Mouse (Mus musculus) lung, postnatal 10 days (tissue): ENCODE measurements around the gene Hoxa13.

Experiments
- DNase-seq: peaks from one replicate; pipeline ENCODE4 v3.0.0; 2021

The Hoxa13 gene

GRCm38 (mm10) chr6:52220865-52221310 is 39.8 kb downstream of the Hoxa13 start:
- DNase-seq, result no peak

DNA sequence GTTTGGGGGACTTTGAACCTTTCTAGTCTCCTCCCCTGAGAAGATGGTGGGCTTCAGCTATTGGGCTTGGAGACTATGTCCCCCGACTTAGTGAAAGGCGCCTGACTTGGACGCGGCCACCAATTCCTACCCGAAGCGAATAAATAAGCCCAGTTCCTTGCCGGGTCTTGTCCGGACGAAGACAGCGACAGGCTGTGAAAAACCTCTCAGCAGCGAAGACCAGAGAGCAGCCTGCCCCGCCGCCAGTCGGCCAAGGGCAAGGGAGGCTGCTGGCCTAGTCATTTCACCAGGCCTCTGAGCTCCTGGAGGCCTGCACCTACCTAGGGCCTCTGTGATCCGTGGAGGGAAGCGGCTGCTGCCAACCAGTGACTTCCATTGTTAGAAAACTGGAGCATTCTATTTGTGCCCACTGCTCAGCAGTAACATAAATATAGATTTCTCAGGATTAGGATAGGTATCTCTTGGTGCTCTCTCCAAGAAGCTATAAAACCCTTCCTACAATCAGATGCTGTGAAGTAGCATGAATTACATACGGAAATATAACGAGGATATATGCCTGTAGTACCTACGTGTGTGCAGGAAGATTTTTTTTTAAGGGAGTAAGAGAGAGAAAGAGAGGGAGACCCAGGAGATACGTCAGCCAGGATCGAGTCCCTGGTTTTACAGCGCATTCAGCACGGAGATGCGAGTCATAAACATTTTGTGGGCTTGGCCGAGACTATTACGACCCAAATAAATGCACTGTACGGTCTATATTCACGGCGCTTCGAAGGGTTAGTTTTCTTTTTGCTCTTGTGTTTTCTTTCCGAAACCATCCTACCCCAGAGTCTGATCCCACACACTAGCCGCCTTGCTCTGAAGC is 40.4 kb downstream of the Hoxa13 start:
- no peak for DNase-seq

DNA sequence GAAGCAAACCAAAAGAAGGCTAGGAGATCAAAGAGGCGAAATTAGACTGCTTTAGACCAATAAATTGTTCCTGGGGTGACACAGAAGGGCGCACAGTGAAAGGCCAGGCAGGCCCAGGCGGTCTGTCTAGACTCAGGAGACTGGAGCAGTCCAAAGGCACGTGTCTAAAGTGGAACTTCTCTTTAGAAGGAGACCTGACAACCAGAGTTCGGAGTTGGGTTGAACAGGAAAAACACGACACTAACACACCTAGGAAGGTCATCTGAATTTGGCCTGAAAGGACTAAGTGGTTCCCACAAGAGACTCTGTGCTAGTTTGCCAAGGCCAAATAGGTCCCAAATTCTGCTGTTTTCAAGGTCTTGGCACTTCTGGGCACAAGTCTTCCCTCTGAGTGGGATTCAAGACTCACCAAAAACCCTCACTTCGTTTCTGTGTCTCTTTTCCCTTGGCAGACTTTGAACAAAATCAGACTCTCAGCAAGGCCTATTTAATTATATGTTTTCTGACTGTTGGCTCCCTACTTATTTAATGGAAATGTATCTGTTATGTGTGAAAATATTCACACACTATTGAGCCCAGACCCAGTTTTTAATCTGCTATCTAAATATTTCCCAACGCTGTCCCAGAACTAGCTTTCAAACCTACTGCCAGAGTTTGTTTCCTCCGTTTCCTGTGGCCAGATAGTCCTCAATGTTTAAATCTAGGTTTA is 41.3 kb downstream of the Hoxa13 start:
- DNase-seq, result no peak

GRCm38 (mm10) chr6:52218643-52219215 is 42.0 kb downstream of the Hoxa13 start:
- no peak for DNase-seq

DNA sequence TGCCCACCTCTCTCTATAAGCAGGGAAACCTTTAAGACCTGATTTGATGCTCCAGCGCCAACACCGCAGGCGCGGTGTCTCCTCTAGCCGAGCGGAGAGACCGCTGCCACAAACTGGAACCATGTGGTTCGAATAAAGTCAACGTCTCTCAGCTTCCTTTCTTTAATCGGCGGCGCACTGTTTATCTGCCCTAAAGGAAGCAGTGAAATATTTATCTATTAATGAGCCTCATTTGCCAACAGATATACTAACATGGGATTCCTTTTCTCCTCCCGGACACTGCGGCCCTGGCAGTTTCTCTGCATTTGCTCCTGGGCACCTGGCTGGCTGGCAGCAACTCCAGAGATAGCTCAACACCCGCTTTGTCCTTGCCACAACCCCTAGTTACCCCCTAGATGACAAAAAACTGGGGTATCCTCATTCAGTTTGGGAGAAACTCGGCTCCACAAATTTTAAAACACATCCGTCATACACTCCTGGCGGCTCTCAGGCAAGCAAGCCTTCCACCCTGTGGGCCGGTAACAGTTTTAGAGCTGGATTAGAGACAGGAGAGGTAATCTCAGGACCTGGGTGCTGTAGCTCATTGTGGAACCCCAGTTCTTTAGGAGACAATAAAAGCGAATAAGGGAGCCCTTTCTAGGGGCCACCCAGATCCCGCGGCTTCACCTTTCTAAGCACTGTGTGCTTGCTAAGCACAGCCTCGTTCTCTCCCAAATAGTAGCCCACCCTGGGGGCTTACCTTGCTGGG is 42.6 kb downstream of the Hoxa13 start:
- DNase-seq, result no peak

GRCm38 (mm10) chr6:52217459-52217768 is 43.3 kb downstream of the Hoxa13 start:
- DNase-seq, result peak; percentile 79

DNA sequence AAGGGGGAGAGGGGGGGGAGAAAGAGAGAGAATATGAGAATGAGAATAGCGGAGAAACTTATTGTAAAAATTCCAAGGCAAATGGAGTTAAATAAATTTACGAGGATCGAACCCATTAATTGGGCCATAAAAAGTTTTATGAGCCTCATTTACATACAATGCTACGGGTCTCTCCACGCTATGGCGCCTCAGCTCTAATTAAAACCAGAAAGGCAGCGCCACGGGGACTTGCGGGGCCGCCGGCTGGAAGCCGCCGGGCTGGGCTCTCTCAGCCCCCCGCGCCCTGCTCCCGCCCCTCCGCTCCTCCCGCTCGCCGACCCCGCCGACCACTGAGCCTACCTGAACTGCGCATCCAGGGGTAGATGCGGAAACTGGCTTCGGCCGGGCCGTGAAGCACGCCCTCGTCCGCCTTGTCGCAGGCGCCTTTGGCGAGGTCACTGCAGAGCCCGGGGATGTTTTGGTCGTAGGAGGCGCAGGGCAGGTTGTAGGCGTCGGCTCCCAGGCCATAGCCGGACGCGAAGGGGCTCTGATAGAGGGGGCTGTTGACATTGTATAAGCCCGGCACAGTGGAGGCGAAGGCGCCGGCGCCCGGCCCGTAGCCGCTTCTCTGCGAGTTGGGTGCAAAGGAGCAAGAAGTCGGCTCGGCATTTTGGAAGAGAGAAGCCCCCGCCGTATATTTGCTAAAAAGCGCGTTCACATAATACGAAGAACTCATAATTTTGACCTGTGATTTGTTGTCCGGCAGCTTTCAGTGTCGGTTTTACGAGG is 43.8 kb downstream of the Hoxa13 start:
- no peak for DNase-seq

GRCm38 (mm10) chr6:52215771-52216535 is 44.7 kb downstream of the Hoxa13 start:
- DNase-seq, result no peak

- DNase-seq, result no peak
Measured at GRCm38 (mm10) chr6:52215070-52215469, 45.6 kb downstream of the Hoxa13 start.

DNA sequence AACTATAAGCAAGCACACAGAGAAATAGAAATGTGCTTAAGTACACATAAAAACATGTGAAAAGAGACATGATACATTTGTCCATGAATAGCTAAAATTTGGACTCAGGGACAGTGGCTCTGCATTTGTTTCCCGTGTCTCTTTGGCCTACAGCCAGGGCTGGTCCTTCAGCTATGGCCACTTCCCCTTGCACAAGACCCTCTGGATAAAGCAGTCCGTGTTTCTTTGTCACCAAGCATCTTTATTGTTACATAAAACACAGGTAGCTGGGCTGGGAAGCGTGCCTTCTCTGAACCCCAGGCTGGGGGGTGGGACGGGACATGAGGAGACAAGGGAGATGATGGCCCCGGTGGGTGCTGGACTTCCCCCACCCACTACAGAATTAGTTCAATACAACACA is 46.4 kb downstream of the Hoxa13 start:
- DNase-seq, result no peak

DNA sequence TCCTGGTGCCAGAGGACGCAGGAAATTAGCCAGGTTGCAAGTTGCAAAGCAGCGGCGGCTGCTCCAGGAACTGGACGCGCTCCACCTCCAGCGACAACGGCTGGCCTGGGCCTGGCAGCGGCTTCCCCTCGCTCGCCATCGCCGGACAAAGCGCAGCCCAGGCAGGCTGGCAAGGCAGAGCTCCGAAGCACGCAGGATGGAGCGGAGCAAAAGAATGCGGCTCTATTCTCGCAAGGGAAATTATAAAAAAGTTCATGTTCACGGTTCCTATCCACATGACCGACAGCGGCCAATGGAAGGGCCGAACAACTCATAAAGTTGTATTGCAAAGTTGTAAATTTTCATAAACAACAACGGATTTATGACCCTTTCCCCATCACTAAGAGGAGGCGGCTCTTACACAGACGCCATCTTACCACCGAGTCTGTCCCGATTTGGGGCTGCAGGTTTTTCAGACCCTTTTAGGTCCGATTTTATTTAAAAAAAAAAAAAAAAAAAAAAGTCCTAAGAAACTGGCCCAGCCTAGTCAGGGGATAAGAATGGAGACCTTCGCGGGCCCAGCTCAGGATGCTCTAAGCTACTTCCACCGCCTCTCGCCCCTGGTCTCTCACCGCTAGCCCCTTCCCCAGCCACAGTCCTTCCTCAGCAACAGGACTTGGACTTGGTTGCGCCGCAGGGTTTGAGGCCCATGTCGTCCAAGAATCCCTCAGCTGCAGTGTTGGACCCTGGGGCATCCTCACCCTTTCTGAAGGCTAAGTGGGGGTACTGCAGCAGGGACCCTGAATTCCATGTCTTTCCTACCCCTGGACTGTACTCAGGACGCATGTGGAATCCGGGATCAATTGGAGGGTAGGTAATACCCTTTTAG is 47.3 kb downstream of the Hoxa13 start, which contains the start of the genes Hoxa3 and Gm28308:
Hoxa3 (minus strand) TSS at position 218 of the 868 bp plus-strand sequence.
Gm28308 (minus strand) TSS at position 221 of the 868 bp plus-strand sequence.
- peak; percentile 65 for DNase-seq

- peak; percentile 46 for DNase-seq
Measured at GRCm38 (mm10) chr6:52212556-52213118, 48.0 kb downstream of the Hoxa13 start.

GRCm38 (mm10) chr6:52211961-52212360 is 48.7 kb downstream of the Hoxa13 start:
- DNase-seq, result peak; percentile 15

GRCm38 (mm10) chr6:52211170-52211935 is 49.3 kb downstream of the Hoxa13 start:
- DNase-seq, result peak; percentile 87

DNA sequence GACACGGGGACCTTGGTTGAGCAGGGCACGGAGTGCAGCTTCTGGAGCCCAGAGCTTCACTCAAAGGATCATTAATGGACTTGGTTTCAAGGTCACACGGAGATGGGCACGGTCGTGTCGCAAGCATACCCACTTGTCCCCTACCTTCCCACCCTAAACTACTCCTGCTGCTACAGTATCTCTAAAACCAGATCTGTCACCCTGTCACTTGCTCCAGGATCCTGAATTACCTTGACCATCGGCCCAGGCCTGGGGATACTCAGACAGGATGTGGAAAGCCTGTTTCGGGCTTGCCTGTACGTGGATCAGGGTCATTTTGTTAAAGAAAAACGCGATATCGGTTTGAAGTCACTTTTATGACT is 51.0 kb downstream of the Hoxa13 start:
- no peak for DNase-seq

- peak; percentile 45 for DNase-seq
Measured at GRCm38 (mm10) chr6:52208868-52209684, 51.6 kb downstream of the Hoxa13 start.

- DNase-seq, result peak; percentile 75
Measured at GRCm38 (mm10) chr6:52208072-52208867, 52.4 kb downstream of the Hoxa13 start, which contains the start of gene Hoxa6. Hoxa6 (minus strand) TSS chr6:52208722.
